Mouse (Mus musculus): ENCODE data around the gene Umps.

The Umps gene

GRCm38 (mm10) chr16:33928788-33929462 lies 37.9 kb downstream of the Umps start:
- no peak for DNase-seq

- no peak for DNase-seq
Observed at GRCm38 (mm10) chr16:33927263-33927824, 39.5 kb downstream of the Umps start.

- DNase-seq: no peak
Observed at GRCm38 (mm10) chr16:33923758-33924157, 43.1 kb downstream of the Umps start.

GRCm38 (mm10) chr16:33923001-33923316 lies 43.9 kb downstream of the Umps start:
- DNase-seq: no peak

- peak; percentile 52 to 69 for DNase-seq
Observed at GRCm38 (mm10) chr16:33922111-33923000, 44.5 kb downstream of the Umps start.

- no peak for DNase-seq
Observed at GRCm38 (mm10) chr16:33921514-33921913, 45.3 kb downstream of the Umps start.

GRCm38 (mm10) chr16:33917926-33918325 lies 48.9 kb downstream of the Umps start:
- DNase-seq: no peak

GRCm38 (mm10) chr16:33917390-33917789 lies 49.4 kb downstream of the Umps start:
- DNase-seq: no peak

GRCm38 (mm10) chr16:33916473-33917251 lies 50.2 kb downstream of the Umps start:
- peak; percentile 55 to 72 for DNase-seq

- DNase-seq: no peak
Observed at GRCm38 (mm10) chr16:33914997-33915396, 51.8 kb downstream of the Umps start.

- no peak for DNase-seq
Observed at GRCm38 (mm10) chr16:33908239-33908638, 58.6 kb downstream of the Umps start.
